Mouse (Mus musculus) layer of hippocampus, adult 8-10 months (tissue): ENCODE data around the gene Kir3dl2. TPM values are rescaled to one million over a fixed set of nuclear protein-coding genes. Genes with fewer than 3 reads are reported as not detected.
A peak's percentile ranks its signal among the peaks of the same experiment; 100 is the strongest.
"Not testable (repeated sequence)": the region's sequence is repeated elsewhere in the genome, so short reads cannot be mapped to it uniquely, and the experiment has no call there.

ENCODE experiments used
- DNase-seq, 2 experiments: peaks; one replicate each; pipeline ENCODE4 v3.0.0; 2022; ENCODE audit warnings: low spot score in 2 of 2
- total RNA-seq, 4 experiments: library from RNA; stranded (reverse); gene quantifications; 2 replicates each; pipeline ENCODE4 v1.2.4; 2022

The Kir3dl2 gene
- total RNA-seq, result under 1 TPM in 1 of 4 experiments, not detected in 3; 0.25 TPM

DNA sequence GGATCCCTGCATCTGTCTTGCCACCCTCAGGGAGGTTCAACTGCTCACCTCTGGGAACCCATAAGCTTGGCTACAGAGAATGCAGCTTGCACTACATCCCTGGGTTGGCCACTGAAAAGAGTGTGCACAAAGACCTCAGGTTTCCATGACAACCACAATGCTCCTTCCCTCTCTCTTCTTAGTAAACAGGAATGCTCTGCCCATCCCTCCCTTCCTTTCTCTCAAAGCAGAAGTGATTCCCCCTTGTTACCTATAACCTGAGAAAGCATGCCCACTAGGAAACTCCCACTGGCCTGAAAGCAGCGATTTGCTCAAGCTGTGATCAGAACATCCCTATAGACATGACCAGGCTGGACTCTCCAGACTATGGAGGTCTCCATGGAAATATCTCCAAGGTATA lies at the start of gene Kir3dl2:
Kir3dl2 (minus strand) TSS at position 101 of the 400 bp plus-strand sequence.
- not testable (repeated sequence) for DNase-seq

DNA sequence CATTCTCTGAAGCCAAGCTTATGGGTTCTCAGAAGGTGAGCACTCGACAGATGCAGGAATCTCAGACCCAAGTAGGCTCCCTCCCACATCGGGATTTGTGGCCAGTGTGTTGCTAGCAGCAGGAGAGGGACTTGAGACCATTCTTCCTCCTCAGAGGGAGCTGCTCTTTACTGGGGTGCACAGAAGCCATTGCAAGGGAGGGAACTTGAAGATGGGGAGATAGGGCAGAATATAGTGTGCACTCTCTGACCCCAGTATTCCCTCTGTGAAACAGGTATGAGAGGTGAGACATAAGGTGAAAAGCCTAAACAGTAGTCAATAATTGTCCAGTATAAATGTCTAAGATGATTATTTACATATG lies 47.0 kb upstream of the Kir3dl2 start:
- no peak for DNase-seq

- peak; percentile 63 to 79 for DNase-seq
Measured at GRCm38 (mm10) chrX:136590199-136590896, 46.5 kb upstream of the Kir3dl2 start, which contains the start of gene Tceal3. Gene Tceal3, plus strand, starts transcription at chrX:136590842.

DNA sequence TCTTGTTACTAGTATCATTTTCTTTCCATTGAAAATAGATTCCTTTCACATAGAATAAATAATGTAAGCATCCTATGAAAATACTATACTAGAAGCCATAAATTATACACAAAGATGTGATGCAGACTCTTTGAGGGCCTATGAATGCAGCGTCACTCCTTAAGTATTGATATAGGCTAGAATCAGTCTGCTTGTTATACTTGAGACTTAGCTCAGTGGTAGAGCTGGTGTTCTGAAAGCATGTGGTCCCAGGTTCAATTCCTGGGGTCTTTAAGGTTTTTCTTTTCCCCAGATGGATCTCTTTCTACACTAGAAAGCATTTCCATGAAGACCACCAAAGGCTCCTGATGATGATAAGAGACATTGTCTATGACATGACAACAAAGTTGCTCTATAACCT lies 40.8 kb upstream of the Kir3dl2 start:
- DNase-seq, result no peak

DNA sequence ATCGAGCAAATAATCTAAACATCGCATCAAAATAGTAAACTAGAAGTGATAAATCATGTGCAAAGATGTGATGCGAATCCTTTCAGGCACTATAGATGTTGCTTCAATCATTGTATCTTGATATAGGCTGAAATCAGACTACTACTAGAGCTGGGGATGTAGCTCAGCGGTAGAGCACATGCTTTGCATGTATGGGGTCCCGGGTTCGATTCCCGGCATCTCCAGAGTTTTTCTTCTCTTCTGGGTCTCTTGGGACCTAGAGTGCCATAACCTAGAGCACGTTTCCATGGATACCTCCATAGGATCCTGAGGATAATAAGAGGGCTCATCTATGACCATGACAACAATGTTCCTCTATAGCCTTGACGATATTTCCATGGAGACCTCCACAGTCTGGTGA lies 25.2 kb upstream of the Kir3dl2 start:
- not testable (repeated sequence) for DNase-seq

DNA sequence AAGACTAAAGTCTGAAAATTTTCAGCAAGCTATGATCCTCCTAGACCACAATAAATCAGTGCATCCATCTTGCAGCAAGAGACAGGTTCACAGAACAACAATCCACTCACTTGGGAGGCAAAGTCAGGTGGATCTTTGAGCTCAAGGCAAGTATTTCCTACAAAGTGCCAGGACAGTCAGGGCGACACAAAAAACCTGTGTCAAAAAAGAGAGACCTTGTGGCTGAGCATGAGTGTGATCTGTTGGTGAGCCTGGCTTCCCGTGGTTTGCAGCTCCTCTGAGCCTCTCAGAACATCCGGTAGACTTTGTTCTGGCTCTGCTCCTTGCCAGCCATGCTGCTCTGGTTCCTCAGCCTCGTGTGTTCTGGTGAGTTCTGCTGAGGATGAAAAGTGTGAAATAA lies 26.2 kb downstream of the Kir3dl2 start, which contains the start of gene Kir3dl1:
Kir3dl1 (plus strand) TSS at position 301 of the 400 bp plus-strand sequence.
- DNase-seq, result not testable (repeated sequence)

Other genes starting within 250 kb of the Kir3dl2 start
- not detected for gene Kir3dl1, start 26.1 kb downstream of the Kir3dl2 start, total RNA-seq
- gene Tceal3, start 46.8 kb upstream of the Kir3dl2 start, total RNA-seq, result 100 to 1,000 TPM; 169 to 202 (median 181) TPM
- 10 to 100 TPM; 13.1 to 16.4 (median 15.0) TPM for gene Tceal1, start 163.9 kb upstream of the Kir3dl2 start, total RNA-seq
- 100 to 1,000 TPM; 325 to 385 (median 347) TPM for gene Morf4l2, start 199.6 kb upstream of the Kir3dl2 start, total RNA-seq
- gene Glra4, start 236.1 kb upstream of the Kir3dl2 start, total RNA-seq, result under 1 TPM in 1 of 4 experiments, not detected in 3; 0.45 TPM